Mouse (Mus musculus) MEL (cell line): Measurements from ENCODE around the gene Dgkg.

Experiments used
- CTCF ChIP-seq, 3 experiments: IDR thresholded peaks in 2 of 3; conservative IDR thresholded peaks in 1 of 3; 2 replicates each; pipeline ENCODE4 v1.5.1; 2011 to 2012; ENCODE audit warnings: low read length in 3 of 3, low read depth in 2 of 3, mild to moderate bottlenecking in 2 of 3, improper control_type of control experiment in 1 of 3, inconsistent platforms in 1 of 3, mixed read lengths in 1 of 3, moderate library complexity in 1 of 3; ENCODE audit not compliant: control insufficient read depth in 1 of 3, insufficient read depth in 1 of 3, poor library complexity in 1 of 3, severe bottlenecking in 1 of 3
- EP300 ChIP-seq, 2 experiments: IDR thresholded peaks; 2 replicates each; pipeline ENCODE4 v1.6.1; 2011; ENCODE audit warnings: improper control_type of control experiment in 2 of 2, low read length in 2 of 2, low read depth in 1 of 2, mild to moderate bottlenecking in 1 of 2
- MAX ChIP-seq: IDR thresholded peaks from 2 replicates; pipeline ENCODE4 v1.6.1; 2011; ENCODE audit warnings: low read length, improper control_type of control experiment
- MYB ChIP-seq: IDR thresholded peaks from 2 replicates; pipeline ENCODE4 v1.6.1; 2011; ENCODE audit warnings: mild to moderate bottlenecking, low read depth, low read length, improper control_type of control experiment
- POLR2A ChIP-seq, 2 experiments: IDR thresholded peaks; 2 replicates each; pipeline ENCODE4 v1.6.1; 2011 to 2012; ENCODE audit warnings: low read length in 2 of 2, mild to moderate bottlenecking in 2 of 2, control low read depth in 1 of 2, improper control_type of control experiment in 1 of 2, low read depth in 1 of 2, moderate library complexity in 1 of 2; ENCODE audit not compliant: control insufficient read depth in 1 of 2, insufficient read depth in 1 of 2, poor library complexity in 1 of 2
- USF1 ChIP-seq: IDR thresholded peaks from 2 replicates; pipeline ENCODE4 v1.6.1; 2014; ENCODE audit warnings: low read depth, mild to moderate bottlenecking, inconsistent platforms, low read length, improper control_type of control experiment, moderate library complexity
- USF2 ChIP-seq, 2 experiments: IDR thresholded peaks; 2 replicates each; pipeline ENCODE4 v1.6.1; 2011 to 2012; ENCODE audit warnings: improper control_type of control experiment in 2 of 2, low read length in 2 of 2, borderline replicate concordance in 1 of 2, inconsistent platforms in 1 of 2, low read depth in 1 of 2, mild to moderate bottlenecking in 1 of 2; ENCODE audit not compliant: insufficient read depth in 1 of 2

GRCm38 (mm10) chr16:22471728-22472127, 185.3 kb downstream of the Dgkg start:
- no peak for TF ChIP-seq CTCF (IDR thresholded peaks at IDR 0.05 in 2 of 3, conservative IDR thresholded peaks at IDR 0.05 in 1 of 3; ENCODE audit: control insufficient read depth in 1 of 3, insufficient read depth in 1 of 3, low read depth in 2 of 3, low read length in 3 of 3, poor library complexity in 1 of 3, severe bottlenecking in 1 of 3)
- TF ChIP-seq POLR2A (IDR thresholded peaks at IDR 0.05; ENCODE audit: control insufficient read depth in 1 of 2, insufficient read depth in 1 of 2, low read depth in 1 of 2, low read length in 2 of 2, poor library complexity in 1 of 2): no peak
- TF ChIP-seq USF1: no peak
- TF ChIP-seq EP300 (IDR thresholded peaks at IDR 0.05; ENCODE audit: low read depth in 1 of 2, low read length in 2 of 2): no peak
- no peak for TF ChIP-seq MAX
- no peak for TF ChIP-seq USF2 (IDR thresholded peaks at IDR 0.05; ENCODE audit: borderline replicate concordance in 1 of 2, insufficient read depth in 1 of 2, low read depth in 1 of 2, low read length in 2 of 2)
- TF ChIP-seq MYB: no peak
